Mouse (Mus musculus) testis, adult 2 months (tissue): Measurements from ENCODE around the gene Vipr1. TPM values are rescaled to one million over a fixed set of nuclear protein-coding genes. Genes with fewer than 3 reads are reported as not detected.

Experiments
- H3K27ac ChIP-seq: fragments of 200-500 bp; 2 replicates; pipeline ENCODE4 v1.5.1; 2012; ENCODE audit warnings: low read depth, low read length; ENCODE audit not compliant: control insufficient read depth, insufficient read depth
- H3K27me3 ChIP-seq: fragments of 200-500 bp; 2 replicates; pipeline ENCODE4 v1.6.1; 2012; ENCODE audit warnings: mild to moderate bottlenecking, low read length, moderate library complexity; ENCODE audit not compliant: control insufficient read depth, insufficient read depth
- H3K36me3 ChIP-seq: fragments of 200-500 bp; 2 replicates; pipeline ENCODE4 v1.6.1; 2012; ENCODE audit warnings: mild to moderate bottlenecking, low read length; ENCODE audit not compliant: control insufficient read depth, insufficient read depth
- H3K4me1 ChIP-seq: fragments of 200-500 bp; 2 replicates; pipeline ENCODE4 v1.6.1; 2012; ENCODE audit warnings: low read length; ENCODE audit not compliant: control insufficient read depth, insufficient read depth
- H3K4me3 ChIP-seq: fragments of 200-500 bp; 2 replicates; pipeline ENCODE4 v1.5.1; 2012; ENCODE audit warnings: low read depth, mild to moderate bottlenecking, low read length, moderate library complexity, mixed read lengths; ENCODE audit not compliant: control insufficient read depth
- CTCF ChIP-seq: fragments of 200-500 bp; IDR thresholded peaks from 2 replicates; pipeline ENCODE4 v1.5.1; 2012; ENCODE audit warnings: low read depth, mild to moderate bottlenecking, inconsistent platforms, low read length, moderate library complexity; ENCODE audit not compliant: control insufficient read depth, insufficient read depth, insufficient replicate concordance
- POLR2A ChIP-seq: fragments of 200-500 bp; IDR thresholded peaks from 2 replicates; pipeline ENCODE4 v1.6.1; 2012; ENCODE audit warnings: low read depth, mild to moderate bottlenecking, inconsistent platforms, low read length, moderate library complexity; ENCODE audit not compliant: control insufficient read depth
- polyA plus RNA-seq: library from polyadenylated mRNA; depleted of rRNA; stranded (reverse); fragments of >200 nt; gene quantifications from 2 replicates; pipeline ENCODE4 v1.2.3, GENCODE M21; 2012

The Vipr1 gene
- polyA plus RNA-seq, 1 experiment = 0.42 TPM

GRCm38 (mm10) chr9:121616471-121616870 lies 26.0 kb upstream of the Vipr1 start:
- H3K36me3 ChIP-seq = no peaks in the 10 kb centered on the region
- H3K4me3 ChIP-seq = no peak overlapping the region
- no peaks in the 10 kb centered on the region for H3K4me1 ChIP-seq
- H3K27ac ChIP-seq = no peak overlapping the region
- no peak for TF ChIP-seq POLR2A
- peak; percentile 63; the same call in 1 of the 2 replicates for TF ChIP-seq CTCF
- H3K27me3 ChIP-seq = no peaks in the 10 kb centered on the region

- Histone ChIP-seq H3K36me3 (no peaks in the 10 kb centered on the region), H3K27me3 (no peaks in the 10 kb centered on the region), H3K4me3 (no peak overlapping the region), H3K4me1 (no peaks in the 10 kb centered on the region), H3K27ac (no peak overlapping the region)
- TF ChIP-seq CTCF = no peak
- no peak for TF ChIP-seq POLR2A
Measured at GRCm38 (mm10) chr9:121619441-121619840, 23.1 kb upstream of the Vipr1 start.

- Histone ChIP-seq H3K27ac (no peak overlapping the region), H3K4me1 (no peaks in the 10 kb centered on the region), H3K4me3 (no peak overlapping the region), H3K27me3 (no peaks in the 10 kb centered on the region), H3K36me3 (no peaks in the 10 kb centered on the region)
- TF ChIP-seq CTCF (no peak), POLR2A (no peak)
Measured at GRCm38 (mm10) chr9:121623235-121623634, 19.3 kb upstream of the Vipr1 start.

GRCm38 (mm10) chr9:121624920-121625319 lies 17.6 kb upstream of the Vipr1 start:
- Histone ChIP-seq H3K36me3 (no peaks in the 10 kb centered on the region), H3K27ac (no peak overlapping the region), H3K4me3 (no peak overlapping the region), H3K27me3 (no peaks in the 10 kb centered on the region), H3K4me1 (no peaks in the 10 kb centered on the region)
- no peak for TF ChIP-seq CTCF
- no peak for TF ChIP-seq POLR2A

GRCm38 (mm10) chr9:121630627-121631026 lies 11.9 kb upstream of the Vipr1 start:
- Histone ChIP-seq H3K27me3 (no peaks in the 10 kb centered on the region), H3K4me1 (no peaks in the 10 kb centered on the region), H3K27ac (no peak overlapping the region), H3K4me3 (no peak overlapping the region), H3K36me3 (no peaks in the 10 kb centered on the region)
- TF ChIP-seq CTCF (no peak), POLR2A (no peak)

- no peaks in the 10 kb centered on the region for H3K27me3 ChIP-seq
- no peak overlapping the region for H3K4me3 ChIP-seq
- TF ChIP-seq POLR2A (no peak), CTCF (no peak)
- no peaks in the 10 kb centered on the region for H3K36me3 ChIP-seq
- no peak overlapping the region for H3K27ac ChIP-seq
- H3K4me1 ChIP-seq = no peaks in the 10 kb centered on the region
Measured at GRCm38 (mm10) chr9:121631946-121632345, 10.6 kb upstream of the Vipr1 start.

GRCm38 (mm10) chr9:121632891-121633290 lies 9.6 kb upstream of the Vipr1 start:
- Histone ChIP-seq H3K36me3 (no peaks in the 10 kb centered on the region), H3K27me3 (no peaks in the 10 kb centered on the region), H3K4me3 (no peak overlapping the region), H3K4me1 (no peaks in the 10 kb centered on the region), H3K27ac (no peak overlapping the region)
- TF ChIP-seq CTCF (no peak), POLR2A (no peak)

GRCm38 (mm10) chr9:121633306-121633705 lies 9.2 kb upstream of the Vipr1 start:
- no peak for TF ChIP-seq POLR2A
- TF ChIP-seq CTCF = no peak
- Histone ChIP-seq H3K4me1 (no peaks in the 10 kb centered on the region), H3K36me3 (no peaks in the 10 kb centered on the region), H3K27ac (no peak overlapping the region), H3K27me3 (no peaks in the 10 kb centered on the region), H3K4me3 (no peak overlapping the region)
